ENCODE assay signal across 9 mouse cellular contexts in genomic region chr2:142700689-142701088, GRCm38 (mm10).
DNase-seq lines count a peak whose midpoint lies in the region; ATAC-seq and TF ChIP-seq lines count a peak whose summit lies in the region.
"Had no signal": no experiment of that assay in that cellular context is flagged by ENCODE, and none has a peak within 500 bp of the region (broad histone marks: within the 10 kb centered on the region; RNA-seq: fewer than 3 reads in every experiment).

No protein-coding gene starts in this region.

- no peak overlapping the region for H3K9ac ChIP-seq in lung, embryonic 14.5 days
- H3K9ac ChIP-seq: heart, embryonic 15.5 days had no signal

- H3K27me3 ChIP-seq in lung, embryonic 14.5 days (ENCODE audit: insufficient read depth, low read length) = no peaks in the 10 kb centered on the region
- H3K27me3 ChIP-seq: heart, embryonic 15.5 days had no signal

- no peak overlapping the region for H3K4me3 ChIP-seq in lung, embryonic 14.5 days (ENCODE audit: low read depth, low read length)
- H3K4me3 ChIP-seq: heart, embryonic 15.5 days had no signal

- no peak for TF ChIP-seq CTCF in lung, embryonic 14.5 days (IDR thresholded peaks at IDR 0.05; ENCODE audit: low read depth)

- H3K9me3 ChIP-seq in lung, embryonic 14.5 days (ENCODE audit: low read depth, low read length) = no peaks in the 10 kb centered on the region
- H3K9me3 ChIP-seq: heart, embryonic 15.5 days had no signal

- 69% methylated on average over 4 of the region's 4 CpGs for WGBS in lung, embryonic 14.5 days

- no peak overlapping the region for H3K27ac ChIP-seq in lung, embryonic 14.5 days (ENCODE audit: low read depth)
- H3K27ac ChIP-seq: heart, embryonic 15.5 days had no signal

- no peaks in the 10 kb centered on the region for H3K36me3 ChIP-seq in lung, embryonic 14.5 days (ENCODE audit: insufficient read depth)
- H3K36me3 ChIP-seq: heart, embryonic 15.5 days had no signal

- no peaks in the 10 kb centered on the region for H3K4me1 ChIP-seq in lung, embryonic 14.5 days (ENCODE audit: insufficient read depth)

- DNase-seq in cerebellum, adult 18-20 months = peak; percentile 34 to 54
- DNase-seq in cerebellum, adult 11 months = no peak
- peak; percentile 9 for DNase-seq in urinary bladder, postnatal 25 days (ENCODE audit: low spot score)
- DNase-seq in urinary bladder, adult 2 months (ENCODE audit: low spot score) = no peak
- peak; percentile 46 for DNase-seq in lung, embryonic 14.5 days
- DNase-seq in ovary, adult 18-20 months (ENCODE audit: low spot score) = no peak

- H3K4me2 ChIP-seq in lung, embryonic 14.5 days = no peak overlapping the region
- H3K4me2 ChIP-seq: heart, embryonic 15.5 days had no signal

- no peak for ATAC-seq in lung, embryonic 14.5 days (ENCODE audit: insufficient read depth)
- no peak for ATAC-seq in monocyte, adult 5-6 weeks (replicated peaks; ENCODE audit: insufficient number of reproducible peaks, low FRiP score, low TSS enrichment, poor library complexity, severe bottlenecking)
- no peak for ATAC-seq in megakaryocyte progenitor cell, adult 5-6 weeks (replicated peaks; ENCODE audit: poor library complexity)

Comparison
In these comparisons a context has a peak if more than half of its experiments do, and no peak if none do; other contexts are left out.
1. DNase-seq: peak in cerebellum, adult 18-20 months (2 of 2), urinary bladder, postnatal 25 days (single experiment) and lung, embryonic 14.5 days (single experiment); none in cerebellum, adult 11 months (single experiment), urinary bladder, adult 2 months (single experiment) and ovary, adult 18-20 months (single experiment).